Mouse (Mus musculus): Measurements from ENCODE around the gene Olfr1320. TPM values are rescaled to one million over a fixed set of nuclear protein-coding genes. Genes with fewer than 3 reads are reported as not detected.
A peak's percentile ranks its signal among the peaks of the same experiment; 100 is the strongest.

Olfr1320 gene
- not detected in 2 replicates for total RNA-seq (2017)

- no peak for ATAC-seq (replicated peaks in 1 of 2; ENCODE audit: insufficient read depth in 1 of 2, low FRiP score in 2 of 2, low TSS enrichment in 1 of 2, low read depth in 1 of 2, poor library complexity in 2 of 2, severe bottlenecking in 2 of 2)
These were observed at the start of gene Olfr1320 for GRCm38 (mm10) chrX:49672033-49672432. Gene Olfr1320 (plus strand): TSS chrX:49672333.

DNA sequence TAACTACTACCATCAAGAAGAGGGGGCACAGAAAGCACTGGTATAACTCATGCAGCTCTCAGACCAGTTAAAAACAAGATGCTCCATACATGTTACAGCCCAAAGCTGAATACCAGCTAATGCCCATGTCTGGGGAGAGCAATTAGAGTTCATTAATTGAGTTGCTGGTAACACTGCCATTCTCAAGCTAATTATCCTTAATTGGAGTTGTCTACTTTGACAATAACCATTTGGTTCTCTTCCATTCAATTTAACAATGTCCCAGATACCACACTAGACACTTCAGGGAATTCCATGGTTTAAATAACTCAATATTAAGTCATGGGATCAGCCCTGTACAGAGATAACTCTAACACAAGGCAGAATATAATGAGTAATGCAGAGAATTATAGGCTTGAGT, 44.6 kb upstream of the Olfr1320 start:
- no peak for ATAC-seq (replicated peaks in 1 of 2; ENCODE audit: insufficient read depth in 1 of 2, low FRiP score in 2 of 2, low TSS enrichment in 1 of 2, low read depth in 1 of 2, poor library complexity in 2 of 2, severe bottlenecking in 2 of 2)

DNA sequence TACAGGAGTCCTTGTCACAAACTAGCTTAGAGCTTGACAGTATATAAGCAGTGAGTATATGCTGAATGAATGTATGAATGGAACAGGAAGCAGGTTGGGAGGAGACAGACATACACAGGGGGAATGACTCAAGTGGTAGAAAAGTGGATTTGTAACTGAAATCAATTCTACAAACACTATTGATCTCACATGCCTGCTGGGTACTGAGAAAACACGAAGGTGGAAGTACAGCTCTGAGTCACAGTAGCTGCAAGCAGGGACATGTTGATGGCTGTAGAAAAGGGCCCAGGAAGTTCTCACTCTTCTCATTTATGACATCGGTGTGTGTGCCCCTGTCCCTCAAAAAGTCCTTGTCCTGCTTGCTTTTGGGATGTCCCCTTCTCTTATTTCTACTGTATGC, 40.9 kb upstream of the Olfr1320 start:
- no peak for ATAC-seq (replicated peaks in 1 of 2; ENCODE audit: insufficient read depth in 1 of 2, low FRiP score in 2 of 2, low TSS enrichment in 1 of 2, low read depth in 1 of 2, poor library complexity in 2 of 2, severe bottlenecking in 2 of 2)

DNA sequence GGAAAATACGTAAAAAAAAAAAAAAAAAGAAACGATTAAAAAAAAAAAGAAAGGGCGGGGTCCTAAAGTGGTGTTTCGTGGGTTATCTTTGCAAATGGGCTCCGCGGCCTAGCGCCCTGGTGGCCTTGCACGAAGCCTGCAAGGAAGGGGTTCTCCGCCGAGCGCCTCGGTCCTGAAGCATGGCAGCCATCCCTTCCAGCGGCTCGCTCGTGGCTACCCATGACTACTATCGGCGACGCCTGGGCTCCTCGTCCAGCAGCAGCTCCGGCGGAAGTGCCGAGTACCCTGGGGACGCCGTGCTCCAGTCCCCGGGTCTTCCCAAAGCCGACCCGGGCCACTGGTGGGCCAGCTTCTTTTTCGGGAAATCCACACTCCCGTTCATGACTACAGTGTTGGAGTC, 11.4 kb upstream of the Olfr1320 start:
- ATAC-seq (replicated peaks in 1 of 2; ENCODE audit: insufficient read depth in 1 of 2, low FRiP score in 2 of 2, low TSS enrichment in 1 of 2, low read depth in 1 of 2, poor library complexity in 2 of 2, severe bottlenecking in 2 of 2) = peak in 1 of 2 experiments; percentile 42; a peak in 2 of 4 replicates

Other genes starting within 250 kb of the Olfr1320 start
- gene Arhgap36, start 208.4 kb upstream of the Olfr1320 start, total RNA-seq (2017) = not detected in 2 replicates
- gene Olfr1321, start 62.7 kb downstream of the Olfr1320 start, total RNA-seq (2017) = not detected in 2 replicates
- gene Igsf1, start 125.4 kb downstream of the Olfr1320 start, total RNA-seq (2017) = not detected in 2 replicates
- not detected in 2 replicates for gene Olfr1322, start 219.2 kb downstream of the Olfr1320 start, total RNA-seq (2017)

All from hematopoietic stem cell, adult 5-6 weeks (primary cell).